Mouse (Mus musculus): ENCODE data around the gene Dicer1. TPM values are rescaled to one million over a fixed set of nuclear protein-coding genes. Genes with fewer than 3 reads are reported as not detected.
A peak's percentile ranks its signal among the peaks of the same experiment; 100 is the strongest.

Dicer1 gene
- total and polyA plus RNA-seq, 2 experiments from 2014 or later: 28.7 to 38.7 TPM

DNA sequence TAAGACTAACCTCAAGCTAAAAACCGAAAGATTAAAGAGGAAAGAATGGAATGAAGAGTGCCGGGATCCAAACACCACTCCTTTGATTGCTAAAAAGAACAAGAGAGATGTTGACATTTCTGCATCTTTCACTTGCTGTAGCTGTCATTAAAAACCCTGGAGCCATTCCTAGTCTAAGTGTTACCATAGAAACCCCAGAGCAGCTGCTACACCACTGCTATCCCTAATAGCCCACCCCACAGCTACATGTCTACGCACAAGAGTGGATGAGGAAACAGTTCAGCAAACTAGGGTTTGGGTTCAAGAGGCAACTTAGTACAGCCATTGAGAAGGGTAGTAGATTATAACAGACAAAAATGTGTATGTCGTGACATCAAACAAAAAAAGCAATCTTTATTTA, 8.1 kb downstream of the Dicer1 start:
- no peaks in the 10 kb centered on the region for H3K27me3 ChIP-seq (ENCODE audit: insufficient read depth, low read length)
- no peak overlapping the region for H3K4me2 ChIP-seq (ENCODE audit: low read depth)
- peak; percentile 87 for ATAC-seq
- H3K4me3 ChIP-seq (ENCODE audit: low read depth, low read length): no peak overlapping the region
- H3K27ac ChIP-seq (ENCODE audit: low read depth, low read length): no peak overlapping the region
- peak; percentile 48 for DNase-seq
- no peaks in the 10 kb centered on the region for H3K36me3 ChIP-seq (ENCODE audit: insufficient read depth)
- no peak for TF ChIP-seq CTCF (IDR thresholded peaks at IDR 0.05; ENCODE audit: low read depth)
- no peaks in the 10 kb centered on the region for H3K9me3 ChIP-seq (ENCODE audit: low read length)
- H3K9ac ChIP-seq: no peak overlapping the region
- H3K4me1 ChIP-seq (ENCODE audit: insufficient read depth): peaks cover 24% of the 10 kb centered on the region
- WGBS: 34% methylated on average over 4 of the region's 4 CpGs

DNA sequence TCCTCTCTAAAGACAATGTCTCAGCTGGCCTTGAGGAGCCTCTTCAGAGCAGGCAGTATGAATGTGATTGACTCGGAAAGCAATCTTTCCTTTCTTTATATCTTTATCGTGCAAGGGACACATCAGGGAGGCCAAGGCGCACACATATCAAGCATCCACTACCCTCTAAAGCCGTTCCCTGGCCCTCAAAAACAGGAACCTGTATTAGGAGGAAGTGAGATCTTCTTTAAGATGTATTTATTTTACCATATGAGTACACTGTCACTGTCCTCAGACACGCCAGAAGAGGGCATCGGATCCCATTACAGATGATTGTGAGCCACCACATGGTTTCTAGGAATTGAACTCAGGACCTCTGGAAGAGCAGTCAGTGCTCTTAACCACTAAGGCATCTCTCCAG, 9.5 kb downstream of the Dicer1 start:
- H3K4me2 ChIP-seq (ENCODE audit: low read depth): no peak overlapping the region
- H3K27ac ChIP-seq (ENCODE audit: low read depth, low read length): no peak overlapping the region
- WGBS: 79% methylated on average over 6 of the region's 6 CpGs
- no peak overlapping the region for H3K9ac ChIP-seq
- H3K27me3 ChIP-seq (ENCODE audit: insufficient read depth, low read length): no peaks in the 10 kb centered on the region
- H3K9me3 ChIP-seq (ENCODE audit: low read length): no peaks in the 10 kb centered on the region
- ATAC-seq (no peak), DNase-seq (no peak)
- H3K36me3 ChIP-seq (ENCODE audit: insufficient read depth): no peaks in the 10 kb centered on the region
- TF ChIP-seq CTCF (IDR thresholded peaks at IDR 0.05; ENCODE audit: low read depth): no peak
- H3K4me3 ChIP-seq (ENCODE audit: low read depth, low read length): no peak overlapping the region
- H3K4me1 ChIP-seq (ENCODE audit: insufficient read depth): peaks cover 23% of the 10 kb centered on the region

- TF ChIP-seq CTCF (IDR thresholded peaks at IDR 0.05; ENCODE audit: low read depth): no peak
- WGBS: 48% methylated on average over 12 of the region's 12 CpGs
- no peak overlapping the region for H3K4me3 ChIP-seq (ENCODE audit: low read depth, low read length)
- no peaks in the 10 kb centered on the region for H3K36me3 ChIP-seq (ENCODE audit: insufficient read depth)
- H3K4me2 ChIP-seq (ENCODE audit: low read depth): no peak overlapping the region
- no peak overlapping the region for H3K9ac ChIP-seq
- ATAC-seq: no peak
- H3K9me3 ChIP-seq (ENCODE audit: low read length): no peaks in the 10 kb centered on the region
- H3K27ac ChIP-seq (ENCODE audit: low read depth, low read length): no peak overlapping the region
- H3K4me1 ChIP-seq (ENCODE audit: insufficient read depth): peaks cover 23% of the 10 kb centered on the region
- no peaks in the 10 kb centered on the region for H3K27me3 ChIP-seq (ENCODE audit: insufficient read depth, low read length)
- no peak for DNase-seq
Measured at GRCm38 (mm10) chr12:104740841-104741787, 10.6 kb downstream of the Dicer1 start.

DNA sequence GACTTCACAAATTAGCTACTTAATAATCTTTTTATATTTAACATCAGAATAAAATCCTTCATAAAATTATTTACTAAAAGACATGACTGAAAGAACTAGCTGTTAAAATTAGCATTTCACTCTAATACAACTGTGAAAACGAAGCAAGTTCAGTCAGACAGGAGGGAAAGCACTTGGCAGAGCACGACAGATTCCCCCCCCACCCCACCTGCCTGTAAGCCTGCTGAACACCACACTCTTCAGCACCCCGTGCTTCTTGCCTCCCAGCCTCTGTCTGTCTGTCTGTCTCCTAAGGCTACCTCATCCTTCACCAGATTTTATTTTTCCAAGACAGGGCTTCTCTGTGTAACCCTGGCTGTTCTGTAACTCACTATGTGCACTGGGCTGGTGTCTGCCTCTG, 12.8 kb downstream of the Dicer1 start:
- Histone ChIP-seq H3K27me3 (ENCODE audit: insufficient read depth, low read length) (no peaks in the 10 kb centered on the region), H3K27ac (ENCODE audit: low read depth, low read length) (no peak overlapping the region), H3K4me2 (ENCODE audit: low read depth) (no peak overlapping the region), H3K9me3 (ENCODE audit: low read length) (no peaks in the 10 kb centered on the region), H3K4me3 (ENCODE audit: low read depth, low read length) (no peak overlapping the region), H3K9ac (no peak overlapping the region), H3K36me3 (ENCODE audit: insufficient read depth) (0 out of 2 replicates have a peak, but pooled peaks cover 4% of the 10 kb centered on the region), H3K4me1 (ENCODE audit: insufficient read depth) (peaks cover 18% of the 10 kb centered on the region; the same call in 1 of the 2 replicates)
- TF ChIP-seq CTCF (IDR thresholded peaks at IDR 0.05; ENCODE audit: low read depth): no peak
- DNase-seq: no peak
- ATAC-seq: 0 out of 2 replicates have a peak, but pooled peaks have one; percentile 19
- WGBS: 21% methylated on average over 3 of the region's 3 CpGs

DNA sequence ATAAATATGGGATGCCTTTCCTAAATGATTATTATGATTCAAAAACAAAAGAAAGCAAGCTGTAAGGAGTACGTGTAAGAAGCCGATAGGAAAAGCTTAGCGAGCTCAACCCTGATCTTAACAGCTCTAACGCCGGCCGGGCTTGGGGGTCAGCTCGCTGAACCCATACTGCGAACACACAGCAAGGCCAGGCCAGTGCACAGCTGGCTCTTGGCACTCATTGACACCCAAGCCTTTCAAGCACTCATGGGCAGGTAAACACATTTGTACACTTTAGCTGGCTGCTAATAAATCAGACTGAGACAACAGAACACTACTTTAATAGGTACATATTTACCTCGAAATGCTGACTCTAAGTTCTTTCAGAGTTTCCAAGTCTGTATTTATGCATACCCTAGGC, 13.3 kb downstream of the Dicer1 start:
- Histone ChIP-seq H3K4me3 (ENCODE audit: low read depth, low read length) (no peak overlapping the region), H3K9ac (no peak overlapping the region), H3K27ac (ENCODE audit: low read depth, low read length) (no peak overlapping the region), H3K4me2 (ENCODE audit: low read depth) (no peak overlapping the region), H3K9me3 (ENCODE audit: low read length) (no peaks in the 10 kb centered on the region), H3K4me1 (ENCODE audit: insufficient read depth) (peaks cover 14% of the 10 kb centered on the region; the same call in 1 of the 2 replicates), H3K36me3 (ENCODE audit: insufficient read depth) (0 out of 2 replicates have a peak, but pooled peaks cover 4% of the 10 kb centered on the region), H3K27me3 (ENCODE audit: insufficient read depth, low read length) (no peaks in the 10 kb centered on the region)
- DNase-seq (no peak), ATAC-seq (no peak)
- no peak for TF ChIP-seq CTCF (IDR thresholded peaks at IDR 0.05; ENCODE audit: low read depth)
- 47% methylated on average over 9 of the region's 9 CpGs for WGBS

- no peak overlapping the region for H3K4me2 ChIP-seq (ENCODE audit: low read depth)
- TF ChIP-seq CTCF (IDR thresholded peaks at IDR 0.05; ENCODE audit: low read depth): no peak
- no peaks in the 10 kb centered on the region for H3K9me3 ChIP-seq (ENCODE audit: low read length)
- no peak overlapping the region for H3K27ac ChIP-seq (ENCODE audit: low read depth, low read length)
- H3K4me1 ChIP-seq (ENCODE audit: insufficient read depth): peaks cover 14% of the 10 kb centered on the region; the same call in 1 of the 2 replicates
- H3K36me3 ChIP-seq (ENCODE audit: insufficient read depth): 0 out of 2 replicates have a peak, but pooled peaks cover 4% of the 10 kb centered on the region
- H3K9ac ChIP-seq: no peak overlapping the region
- DNase-seq (peak; percentile 33), ATAC-seq (peak; percentile 28)
- no peaks in the 10 kb centered on the region for H3K27me3 ChIP-seq (ENCODE audit: insufficient read depth, low read length)
- no peak overlapping the region for H3K4me3 ChIP-seq (ENCODE audit: low read depth, low read length)
- WGBS: 29% methylated on average over 10 of the region's 10 CpGs
Measured at GRCm38 (mm10) chr12:104737666-104738065, 14.1 kb downstream of the Dicer1 start.

- H3K4me1 ChIP-seq (ENCODE audit: insufficient read depth): peaks cover 3% of the 10 kb centered on the region; the same call in 1 of the 2 replicates
- peaks cover 8% of the 10 kb centered on the region for H3K36me3 ChIP-seq (ENCODE audit: insufficient read depth)
- ATAC-seq (no peak), DNase-seq (no peak)
- no peak for TF ChIP-seq CTCF (IDR thresholded peaks at IDR 0.05; ENCODE audit: low read depth)
- WGBS: 10% methylated on average over 3 of the region's 3 CpGs
- H3K27me3 ChIP-seq (ENCODE audit: insufficient read depth, low read length): no peaks in the 10 kb centered on the region
- H3K4me2 ChIP-seq (ENCODE audit: low read depth): no peak overlapping the region
- no peak overlapping the region for H3K4me3 ChIP-seq (ENCODE audit: low read depth, low read length)
- H3K9me3 ChIP-seq (ENCODE audit: low read length): no peaks in the 10 kb centered on the region
- H3K27ac ChIP-seq (ENCODE audit: low read depth, low read length): no peak overlapping the region
- H3K9ac ChIP-seq: no peak overlapping the region
Measured at GRCm38 (mm10) chr12:104735993-104736395, 15.8 kb downstream of the Dicer1 start.

All from forebrain, postnatal 0 days (tissue).